Mouse (Mus musculus) heart, embryonic 13.5 days (tissue): ENCODE results near the gene Ift57. TPM values are rescaled to one million over a fixed set of nuclear protein-coding genes. Genes with fewer than 3 reads are reported as not detected.

ENCODE experiments used
- ATAC-seq: fragments of 200-750 bp; cut with Nextera tagmentation; 2 replicates; pipeline ENCODE4 v1.8.0; 2017; ENCODE audit warnings: moderate TSS enrichment; ENCODE audit not compliant: insufficient number of reproducible peaks, low FRiP score, low TSS enrichment; ENCODE audit errors: extremely low read depth
- H3K27ac ChIP-seq: fragments of 300-500 bp; sonication (generic); replicated peaks from 2 replicates; pipeline ENCODE4 v1.5.1; 2015; ENCODE audit warnings: moderate library complexity, mild to moderate bottlenecking, inconsistent platforms
- H3K27me3 ChIP-seq: fragments of 300-500 bp; sonication (generic); replicated peaks from 2 replicates; pipeline ENCODE4 v1.6.1; 2015; ENCODE audit warnings: mild to moderate bottlenecking, inconsistent platforms
- H3K36me3 ChIP-seq: fragments of 300-500 bp; sonication (generic); 2 replicates; pipeline ENCODE4 v1.6.1; 2015; ENCODE audit warnings: mild to moderate bottlenecking, inconsistent platforms
- H3K4me1 ChIP-seq: fragments of 300-500 bp; sonication (generic); 2 replicates; pipeline ENCODE4 v1.6.1; 2015; ENCODE audit warnings: inconsistent platforms
- H3K4me2 ChIP-seq: fragments of 300-500 bp; sonication (generic); 2 replicates; pipeline ENCODE4 v1.6.1; 2015; ENCODE audit warnings: inconsistent platforms, mild to moderate bottlenecking, moderate library complexity
- H3K4me3 ChIP-seq: fragments of 300-500 bp; sonication (generic); 2 replicates; pipeline ENCODE4 v1.5.1; 2015; ENCODE audit warnings: moderate library complexity, mild to moderate bottlenecking, inconsistent platforms
- H3K9ac ChIP-seq: fragments of 300-500 bp; sonication (generic); 2 replicates; pipeline ENCODE4 v1.6.1; 2015; ENCODE audit warnings: inconsistent platforms, mild to moderate bottlenecking, moderate library complexity
- H3K9me3 ChIP-seq: fragments of 300-500 bp; sonication (generic); 2 replicates; pipeline ENCODE4 v1.6.1; 2016; ENCODE audit warnings: inconsistent platforms
- WGBS: fragments of 180-500 bp; shearing (Covaris S2); methylation state at CpG from one replicate; pipeline ENCODE4 v1.1.7; 2015; ENCODE audit warnings: mixed read lengths; 5-methylcytosine and 5-hydroxymethylcytosine counted together
- polyA plus RNA-seq: library from polyadenylated mRNA; unstranded; fragments of >200 nt; fragmentation: Nextera tagmentation; extraction: Ambion mirVana; gene quantifications from 2 replicates; pipeline ENCODE4 v1.2.1, GENCODE M21; 2015

Ift57 gene
- polyA plus RNA-seq, 1 experiment from 2014 or later = 16.0 TPM

GRCm38 (mm10) chr16:49774059-49775001, 75.3 kb downstream of the Ift57 start:
- Histone ChIP-seq H3K36me3 (no peaks in the 10 kb centered on the region), H3K4me3 (no peak overlapping the region), H3K27ac (no peak overlapping the region), H3K4me2 (no peak overlapping the region), H3K9me3 (no peaks in the 10 kb centered on the region), H3K4me1 (peaks cover 12% of the 10 kb centered on the region; the same call in 1 of the 2 replicates), H3K9ac (no peak overlapping the region), H3K27me3 (no peaks in the 10 kb centered on the region)
- 83% methylated on average over 18 of the region's 18 CpGs for WGBS
- ATAC-seq = no peak

GRCm38 (mm10) chr16:49775002-49775966, 76.3 kb downstream of the Ift57 start:
- Histone ChIP-seq H3K4me1 (peaks cover 7% of the 10 kb centered on the region; the same call in 1 of the 2 replicates), H3K27ac (no peak overlapping the region), H3K4me2 (no peak overlapping the region), H3K27me3 (no peaks in the 10 kb centered on the region), H3K9me3 (no peaks in the 10 kb centered on the region), H3K36me3 (no peaks in the 10 kb centered on the region), H3K4me3 (no peak overlapping the region), H3K9ac (no peak overlapping the region)
- no peak for ATAC-seq
- 72% methylated on average over 22 of the region's 22 CpGs for WGBS

- 65% methylated on average over 7 of the region's 7 CpGs for WGBS
These were observed 77.9 kb downstream of the Ift57 start for GRCm38 (mm10) chr16:49776981-49777380.

GRCm38 (mm10) chr16:49781556-49782156, 82.6 kb downstream of the Ift57 start:
- H3K9me3 ChIP-seq = no peaks in the 10 kb centered on the region
- no peaks in the 10 kb centered on the region for H3K36me3 ChIP-seq
- no peak overlapping the region for H3K4me2 ChIP-seq
- H3K27ac ChIP-seq = no peak overlapping the region
- H3K4me3 ChIP-seq = no peak overlapping the region
- WGBS = 68% methylated on average over 5 of the region's 5 CpGs
- H3K9ac ChIP-seq = no peak overlapping the region
- H3K27me3 ChIP-seq = no peaks in the 10 kb centered on the region
- no peak for ATAC-seq
- H3K4me1 ChIP-seq = no peaks in the 10 kb centered on the region

More at GRCm38 (mm10) chr16:49776981-49777380, 77.9 kb downstream of the Ift57 start:
- H3K9me3 ChIP-seq = no peaks in the 10 kb centered on the region
- H3K9ac ChIP-seq = no peak overlapping the region
- no peaks in the 10 kb centered on the region for H3K27me3 ChIP-seq
- no peak for ATAC-seq
- no peak overlapping the region for H3K4me3 ChIP-seq
- H3K4me1 ChIP-seq = peaks cover 7% of the 10 kb centered on the region; the same call in 1 of the 2 replicates
- H3K4me2 ChIP-seq = no peak overlapping the region
- no peak overlapping the region for H3K27ac ChIP-seq
- no peaks in the 10 kb centered on the region for H3K36me3 ChIP-seq

GRCm38 (mm10) chr16:49783369-49783768, 84.3 kb downstream of the Ift57 start:
- ATAC-seq = no peak
- Histone ChIP-seq H3K36me3 (no peaks in the 10 kb centered on the region), H3K27ac (no peak overlapping the region), H3K9me3 (no peaks in the 10 kb centered on the region), H3K4me1 (no peaks in the 10 kb centered on the region), H3K4me2 (no peak overlapping the region), H3K4me3 (no peak overlapping the region), H3K9ac (no peak overlapping the region), H3K27me3 (no peaks in the 10 kb centered on the region)

- Histone ChIP-seq H3K9me3 (no peaks in the 10 kb centered on the region), H3K27me3 (no peaks in the 10 kb centered on the region), H3K27ac (no peak overlapping the region), H3K4me1 (no peaks in the 10 kb centered on the region), H3K4me3 (no peak overlapping the region), H3K4me2 (no peak overlapping the region), H3K36me3 (no peaks in the 10 kb centered on the region), H3K9ac (no peak overlapping the region)
- WGBS = 84% methylated on average over 6 of the region's 6 CpGs
- no peak for ATAC-seq
These were observed 87.1 kb downstream of the Ift57 start for GRCm38 (mm10) chr16:49786116-49786515.

GRCm38 (mm10) chr16:49787714-49788113, 88.7 kb downstream of the Ift57 start:
- no peaks in the 10 kb centered on the region for H3K27me3 ChIP-seq
- no peaks in the 10 kb centered on the region for H3K9me3 ChIP-seq
- 83% methylated on average over 5 of the region's 5 CpGs for WGBS
- peaks cover 11% of the 10 kb centered on the region for H3K4me1 ChIP-seq
- H3K36me3 ChIP-seq = no peaks in the 10 kb centered on the region
- H3K4me2 ChIP-seq = no peak overlapping the region
- no peak overlapping the region for H3K9ac ChIP-seq
- ATAC-seq = no peak
- H3K27ac ChIP-seq = no peak overlapping the region
- no peak overlapping the region for H3K4me3 ChIP-seq

- H3K9me3 ChIP-seq = no peaks in the 10 kb centered on the region
- no peak overlapping the region for H3K4me2 ChIP-seq
- no peak overlapping the region for H3K9ac ChIP-seq
- H3K4me1 ChIP-seq = peaks cover 15% of the 10 kb centered on the region
- no peaks in the 10 kb centered on the region for H3K36me3 ChIP-seq
- no peak for ATAC-seq
- no peak overlapping the region for H3K27ac ChIP-seq
- no peaks in the 10 kb centered on the region for H3K27me3 ChIP-seq
- WGBS = 86% methylated on average over 9 of the region's 9 CpGs
- H3K4me3 ChIP-seq = no peak overlapping the region
These were observed 91.8 kb downstream of the Ift57 start for GRCm38 (mm10) chr16:49790575-49791465.

- Histone ChIP-seq H3K9me3 (no peaks in the 10 kb centered on the region), H3K4me3 (peak overlapping the region; percentile 29), H3K4me1 (peaks cover 15% of the 10 kb centered on the region), H3K4me2 (peak overlapping the region; percentile 61), H3K9ac (peak overlapping the region; percentile 48; the same call in 1 of the 2 replicates), H3K27ac (peak overlapping the region; percentile 51), H3K36me3 (no peaks in the 10 kb centered on the region), H3K27me3 (no peaks in the 10 kb centered on the region)
- 21% methylated on average over 9 of the region's 9 CpGs for WGBS
- no peak for ATAC-seq
These were observed 93.4 kb downstream of the Ift57 start for GRCm38 (mm10) chr16:49792446-49792878.

- no peak for ATAC-seq
- Histone ChIP-seq H3K4me1 (peaks cover 15% of the 10 kb centered on the region), H3K27ac (no peak overlapping the region), H3K27me3 (no peaks in the 10 kb centered on the region), H3K36me3 (no peaks in the 10 kb centered on the region), H3K4me3 (no peak overlapping the region), H3K4me2 (no peak overlapping the region), H3K9ac (no peak overlapping the region), H3K9me3 (no peaks in the 10 kb centered on the region)
- WGBS = 82% methylated on average over 9 of the region's 9 CpGs
These were observed 94.6 kb downstream of the Ift57 start for GRCm38 (mm10) chr16:49793596-49793995.
